Mouse (Mus musculus): ENCODE results near the gene Dctn5. TPM values are rescaled to one million over a fixed set of nuclear protein-coding genes. Genes with fewer than 3 reads are reported as not detected.
"Not testable (repeated sequence)": the region's sequence is repeated elsewhere in the genome, so short reads cannot be mapped to it uniquely, and the experiment has no call there.

The Dctn5 gene
- polyA plus RNA-seq, 1 experiment: 53.3 TPM

DNA sequence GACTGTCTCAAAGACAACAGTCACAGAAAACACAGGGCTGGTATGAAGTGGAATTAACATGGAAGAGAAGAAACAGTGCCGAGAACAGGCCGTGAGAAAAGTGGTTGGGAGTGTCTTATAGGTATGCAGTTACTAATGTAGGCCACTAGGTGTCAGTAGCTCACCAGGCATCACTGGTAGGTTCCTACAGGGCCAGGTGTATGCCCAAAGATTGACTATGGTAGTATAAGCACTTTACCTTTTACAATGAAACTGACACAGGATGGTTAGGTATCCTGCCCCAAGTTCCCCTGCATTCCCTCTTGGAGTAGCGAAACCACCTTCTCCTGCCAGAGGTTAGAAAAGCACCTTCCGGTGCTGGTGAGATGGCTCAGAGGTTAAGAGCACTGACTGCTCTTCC lies 33.6 kb upstream of the Dctn5 start:
- Histone ChIP-seq H3ac (ENCODE audit: control insufficient read depth, insufficient read length) (no peak overlapping the region), H3K4me3 (no peak overlapping the region), H3K79me2 (ENCODE audit: control insufficient read depth, insufficient read depth) (peaks cover 45% of the 10 kb centered on the region), H3K27me3 (ENCODE audit: control insufficient read depth, insufficient read depth, insufficient read length) (no peaks in the 10 kb centered on the region), H3K4me2 (ENCODE audit: low read depth) (peak overlapping the region; percentile 46), H3K36me3 (ENCODE audit: control insufficient read depth, insufficient read depth) (peaks cover 24% of the 10 kb centered on the region)
- TF ChIP-seq E2F4 (IDR thresholded peaks at IDR 0.05; ENCODE audit: insufficient read depth) (no peak), POLR2AphosphoS2 (IDR thresholded peaks at IDR 0.05; ENCODE audit: insufficient read length, low read depth) (no peak), USF1 (IDR thresholded peaks at IDR 0.05; ENCODE audit: low read depth) (no peak), MYOD1 (IDR thresholded peaks at IDR 0.05; ENCODE audit: control insufficient read depth in 1 of 3, insufficient read length in 2 of 3, low read depth in 2 of 3) (no peak), MAX (IDR thresholded peaks at IDR 0.05; ENCODE audit: low read depth) (no peak), POLR2A (IDR thresholded peaks at IDR 0.05; ENCODE audit: insufficient read length, low read depth) (no peak)

DNA sequence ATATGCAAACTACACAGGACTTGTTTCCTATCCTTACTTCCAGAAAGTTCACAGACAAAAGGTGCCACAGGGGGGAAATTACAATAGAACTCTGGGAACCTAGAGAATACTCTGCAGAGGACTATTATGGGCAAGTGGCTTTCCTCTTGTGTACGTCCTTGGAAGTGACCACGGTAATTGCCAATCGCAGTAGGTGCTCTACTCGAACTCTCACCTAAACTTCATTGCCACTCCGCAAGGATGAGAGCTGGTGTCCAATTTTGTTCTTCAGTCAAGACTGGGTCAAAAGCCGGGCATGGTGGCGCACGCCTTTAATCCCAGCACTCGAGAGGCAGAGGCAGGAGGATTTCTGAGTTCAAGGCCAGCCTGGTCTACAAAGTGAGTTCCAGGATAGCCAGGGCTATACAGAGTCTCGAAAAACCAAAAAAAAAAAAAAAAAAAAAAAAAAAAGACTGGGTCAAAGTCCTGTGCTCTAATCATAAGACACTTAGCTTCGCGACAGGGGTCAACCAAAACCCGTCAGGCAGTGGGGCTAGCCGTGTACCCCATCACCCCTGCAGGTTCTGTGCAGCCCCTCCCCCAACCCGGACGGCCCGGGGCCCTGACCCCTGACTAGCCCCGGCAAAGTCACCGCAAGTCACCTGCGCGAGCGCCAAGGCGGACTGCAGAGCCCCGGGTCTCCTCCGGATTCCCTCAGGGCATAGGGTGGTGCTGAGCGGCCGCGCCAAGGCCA lies 31.7 kb upstream of the Dctn5 start:
- peak overlapping the region; percentile 93 for H3K4me2 ChIP-seq (ENCODE audit: low read depth)
- peaks cover 40% of the 10 kb centered on the region for H3K79me2 ChIP-seq (ENCODE audit: control insufficient read depth, insufficient read depth)
- H3ac ChIP-seq (ENCODE audit: control insufficient read depth, insufficient read length): peak overlapping the region; percentile 62
- peaks cover 10% of the 10 kb centered on the region for H3K36me3 ChIP-seq (ENCODE audit: control insufficient read depth, insufficient read depth)
- H3K27me3 ChIP-seq (ENCODE audit: control insufficient read depth, insufficient read depth, insufficient read length): not testable (repeated sequence)
- peak overlapping the region; percentile 60 for H3K4me3 ChIP-seq

DNA sequence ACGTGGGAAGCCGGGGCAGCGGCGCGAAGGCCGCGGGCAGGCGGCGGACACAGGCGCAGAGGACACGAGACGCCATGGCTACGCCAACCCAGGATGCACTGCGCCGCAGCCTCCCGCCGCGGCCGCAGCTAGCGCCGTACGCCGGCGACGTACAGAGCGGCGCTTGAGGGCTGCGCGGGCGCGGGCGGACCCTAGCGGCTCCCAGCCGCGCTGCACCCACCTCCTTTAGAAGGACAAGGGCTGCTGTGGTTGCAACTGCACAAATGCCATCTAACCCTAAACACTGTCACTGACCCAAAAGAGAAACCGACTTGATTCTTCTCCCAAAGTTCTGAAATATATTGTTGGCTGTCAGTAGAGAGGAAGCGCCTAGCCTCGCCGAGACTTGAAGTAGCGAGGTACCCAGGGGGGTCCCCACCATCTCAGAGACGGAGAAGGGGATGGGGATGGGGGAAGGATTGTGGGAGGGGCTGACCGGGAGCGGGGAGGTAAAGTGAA lies 31.0 kb upstream of the Dctn5 start, which contains the start of gene Ndufab1:
Gene Ndufab1, minus strand, starts transcription at position 140 of the 498 bp plus-strand sequence.
- H3K27me3 ChIP-seq (ENCODE audit: control insufficient read depth, insufficient read depth, insufficient read length): no peaks in the 10 kb centered on the region
- peaks cover 40% of the 10 kb centered on the region for H3K79me2 ChIP-seq (ENCODE audit: control insufficient read depth, insufficient read depth)
- TF ChIP-seq REST (IDR thresholded peaks at IDR 0.05; ENCODE audit: insufficient read depth, insufficient read length): no peak
- TF ChIP-seq POLR2A (IDR thresholded peaks at IDR 0.05; ENCODE audit: insufficient read length, low read depth): peak; percentile 74
- TF ChIP-seq MYOG (IDR thresholded peaks at IDR 0.05; ENCODE audit: control insufficient read depth in 1 of 3, insufficient read depth in 1 of 3, insufficient read length in 2 of 3, low read depth in 2 of 3): peak in 2 of 3 experiments; percentile 9 to 38
- TF ChIP-seq TCF12 (IDR thresholded peaks at IDR 0.05; ENCODE audit: insufficient read depth, poor library complexity, severe bottlenecking): no peak
- TF ChIP-seq POLR2AphosphoS2 (IDR thresholded peaks at IDR 0.05; ENCODE audit: insufficient read length, low read depth): peak; percentile 68
- peak; percentile 57 for TF ChIP-seq E2F4 (IDR thresholded peaks at IDR 0.05; ENCODE audit: insufficient read depth)
- TF ChIP-seq MAX (IDR thresholded peaks at IDR 0.05; ENCODE audit: low read depth): no peak
- peak; percentile 22 for TF ChIP-seq SRF (IDR thresholded peaks at IDR 0.05; ENCODE audit: control insufficient read depth, insufficient read length, low read depth)
- TF ChIP-seq MYOD1 (IDR thresholded peaks at IDR 0.05; ENCODE audit: control insufficient read depth in 1 of 3, insufficient read length in 2 of 3, low read depth in 2 of 3): peak in 1 of 3 experiments; percentile 13
- no peak for TF ChIP-seq TCF3 (IDR thresholded peaks at IDR 0.05; ENCODE audit: insufficient read length, low read depth)
- no peak for TF ChIP-seq USF1 (IDR thresholded peaks at IDR 0.05; ENCODE audit: low read depth)
- no peak for TF ChIP-seq CEBPB (IDR thresholded peaks at IDR 0.05; ENCODE audit: insufficient read depth, poor library complexity, severe bottlenecking)
- peaks cover 4% of the 10 kb centered on the region for H3K36me3 ChIP-seq (ENCODE audit: control insufficient read depth, insufficient read depth)
- H3K4me2 ChIP-seq (ENCODE audit: low read depth): peak within 1 kb of the TSS; percentile 93
- peak within 1 kb of the TSS; percentile 62 for H3ac ChIP-seq (ENCODE audit: control insufficient read depth, insufficient read length)
- peak within 1 kb of the TSS; percentile 60 for H3K4me3 ChIP-seq

- Histone ChIP-seq H3K36me3 (ENCODE audit: control insufficient read depth, insufficient read depth) (no peaks in the 10 kb centered on the region), H3K79me2 (ENCODE audit: control insufficient read depth, insufficient read depth) (no peaks in the 10 kb centered on the region), H3K4me2 (ENCODE audit: low read depth) (no peak overlapping the region)
Observed at GRCm38 (mm10) chr7:122108206-122108605, 24.6 kb upstream of the Dctn5 start.

DNA sequence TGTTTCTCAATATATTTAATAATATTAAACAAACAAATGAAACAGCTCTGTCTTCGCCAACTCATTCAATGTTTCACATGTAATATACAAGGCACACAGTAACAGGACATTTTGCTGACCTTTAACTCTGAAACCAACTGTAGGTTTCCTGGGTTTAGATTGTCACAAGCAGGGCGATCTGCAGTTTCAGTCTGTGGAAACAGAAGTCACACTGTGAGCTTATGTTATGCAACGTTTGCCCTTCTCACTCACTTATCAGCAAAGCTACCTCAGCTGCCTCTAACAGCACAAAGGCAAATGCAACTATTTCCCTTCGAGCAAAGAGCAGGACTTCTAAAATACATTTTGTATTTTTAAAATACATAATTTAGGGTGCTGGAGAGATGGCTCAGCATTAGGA lies 9.3 kb upstream of the Dctn5 start:
- Histone ChIP-seq H3K4me3 (no peak overlapping the region), H3K27me3 (ENCODE audit: control insufficient read depth, insufficient read depth, insufficient read length) (no peaks in the 10 kb centered on the region), H3K79me2 (ENCODE audit: control insufficient read depth, insufficient read depth) (no peaks in the 10 kb centered on the region), H3K4me2 (ENCODE audit: low read depth) (no peak overlapping the region), H3K36me3 (ENCODE audit: control insufficient read depth, insufficient read depth) (peaks cover 9% of the 10 kb centered on the region), H3ac (ENCODE audit: control insufficient read depth, insufficient read length) (no peak overlapping the region)
- TF ChIP-seq MYOD1 (IDR thresholded peaks at IDR 0.05; ENCODE audit: control insufficient read depth in 1 of 3, insufficient read length in 2 of 3, low read depth in 2 of 3): no peak
- no peak for TF ChIP-seq POLR2AphosphoS2 (IDR thresholded peaks at IDR 0.05; ENCODE audit: insufficient read length, low read depth)

More at GRCm38 (mm10) chr7:122108206-122108605, 24.6 kb upstream of the Dctn5 start:
- H3ac ChIP-seq (ENCODE audit: control insufficient read depth, insufficient read length): no peak overlapping the region
- no peak overlapping the region for H3K4me3 ChIP-seq
- no peak for TF ChIP-seq E2F4 (IDR thresholded peaks at IDR 0.05; ENCODE audit: insufficient read depth)
- TF ChIP-seq TCF3 (IDR thresholded peaks at IDR 0.05; ENCODE audit: insufficient read length, low read depth): no peak
- no peaks in the 10 kb centered on the region for H3K27me3 ChIP-seq (ENCODE audit: control insufficient read depth, insufficient read depth, insufficient read length)

GRCm38 (mm10) chr7:122125636-122126035 lies 7.2 kb upstream of the Dctn5 start:
- TF ChIP-seq MAX (IDR thresholded peaks at IDR 0.05; ENCODE audit: low read depth): no peak
- TF ChIP-seq MYOG (IDR thresholded peaks at IDR 0.05; ENCODE audit: control insufficient read depth in 1 of 3, insufficient read depth in 1 of 3, insufficient read length in 2 of 3, low read depth in 2 of 3): no peak
- TF ChIP-seq SRF (IDR thresholded peaks at IDR 0.05; ENCODE audit: control insufficient read depth, insufficient read length, low read depth): no peak
- no peak for TF ChIP-seq USF1 (IDR thresholded peaks at IDR 0.05; ENCODE audit: low read depth)
- TF ChIP-seq CEBPB (IDR thresholded peaks at IDR 0.05; ENCODE audit: insufficient read depth, poor library complexity, severe bottlenecking): no peak
- no peak for TF ChIP-seq REST (IDR thresholded peaks at IDR 0.05; ENCODE audit: insufficient read depth, insufficient read length)
- TF ChIP-seq TCF12 (IDR thresholded peaks at IDR 0.05; ENCODE audit: insufficient read depth, poor library complexity, severe bottlenecking): no peak
- TF ChIP-seq POLR2AphosphoS2 (IDR thresholded peaks at IDR 0.05; ENCODE audit: insufficient read length, low read depth): no peak
- H3K27me3 ChIP-seq (ENCODE audit: control insufficient read depth, insufficient read depth, insufficient read length): no peaks in the 10 kb centered on the region
- H3K4me2 ChIP-seq (ENCODE audit: low read depth): no peak overlapping the region
- H3K36me3 ChIP-seq (ENCODE audit: control insufficient read depth, insufficient read depth): peaks cover 5% of the 10 kb centered on the region
- no peak overlapping the region for H3ac ChIP-seq (ENCODE audit: control insufficient read depth, insufficient read length)
- H3K79me2 ChIP-seq (ENCODE audit: control insufficient read depth, insufficient read depth): no peaks in the 10 kb centered on the region
- no peak overlapping the region for H3K4me3 ChIP-seq

All from myocyte (in vitro differentiated cells).